Mouse (Mus musculus) liver, adult 2 months (tissue): Measurements from ENCODE around the gene Mycbp2. TPM values are rescaled to one million over a fixed set of nuclear protein-coding genes. Genes with fewer than 3 reads are reported as not detected.
A peak's percentile ranks its signal among the peaks of the same experiment; 100 is the strongest.

Source experiments
- DNase-seq: peaks from one replicate; pipeline ENCODE4 v3.0.0-alpha.2; 2011; ENCODE audit warnings: low read depth, low spot score; ENCODE audit errors: extremely low read depth
- H3K27ac ChIP-seq: fragments of 200-500 bp; replicated peaks from 2 replicates; pipeline ENCODE4 v1.5.1; 2012; ENCODE audit warnings: low read depth, mild to moderate bottlenecking, control low read depth, inconsistent platforms, low read length; ENCODE audit not compliant: insufficient read depth
- H3K27me3 ChIP-seq: fragments of 200-500 bp; 2 replicates; pipeline ENCODE4 v1.6.1; 2012; ENCODE audit warnings: mild to moderate bottlenecking, moderate library complexity, low read length, inconsistent platforms; ENCODE audit not compliant: control insufficient read depth, insufficient read depth
- H3K36me3 ChIP-seq: fragments of 200-500 bp; 2 replicates; pipeline ENCODE4 v1.6.1; 2012; ENCODE audit warnings: low read length, inconsistent platforms; ENCODE audit not compliant: control insufficient read depth, insufficient read depth
- H3K4me1 ChIP-seq: fragments of 200-500 bp; 2 replicates; pipeline ENCODE4 v1.6.1; 2011; ENCODE audit warnings: low read length; ENCODE audit not compliant: control insufficient read depth, insufficient read depth
- H3K4me3 ChIP-seq: fragments of 200-500 bp; 2 replicates; pipeline ENCODE4 v1.5.1; 2011; ENCODE audit warnings: low read depth, mild to moderate bottlenecking, control low read depth, low read length, moderate library complexity; ENCODE audit not compliant: insufficient read depth
- H3K79me2 ChIP-seq: fragments of 200-500 bp; 2 replicates; pipeline ENCODE4 v1.6.1; 2012; ENCODE audit warnings: inconsistent platforms, mild to moderate bottlenecking, low read length, moderate library complexity; ENCODE audit not compliant: control insufficient read depth, insufficient read depth
- H3K9ac ChIP-seq: fragments of 200-500 bp; 2 replicates; pipeline ENCODE4 v1.6.1; 2012; ENCODE audit warnings: low read depth, mild to moderate bottlenecking, control low read depth, inconsistent platforms, low read length
- CTCF ChIP-seq: fragments of 200-500 bp; IDR thresholded peaks from 2 replicates; pipeline ENCODE4 v1.5.1; 2011; ENCODE audit warnings: low read depth, low read length, control low read depth
- POLR2A ChIP-seq: fragments of 200-500 bp; IDR thresholded peaks from 2 replicates; pipeline ENCODE4 v1.6.1; 2011; ENCODE audit warnings: low read length, control low read depth; ENCODE audit not compliant: insufficient read depth; ENCODE audit errors: extremely low read depth
- WGBS: fragments of 180-500 bp; shearing (Covaris S2); methylation state at CpG from one replicate; pipeline ENCODE4 v1.1.7; 2018; 5-methylcytosine and 5-hydroxymethylcytosine counted together
- polyA plus RNA-seq: library from polyadenylated mRNA; depleted of rRNA; stranded (reverse); fragments of >200 nt; gene quantifications from 2 replicates; pipeline ENCODE4 v1.2.3, GENCODE M21; 2012
- total RNA-seq: library from RNA; depleted of rRNA; stranded (reverse); fragments of >200 nt; gene quantifications from 2 replicates; pipeline ENCODE4 v1.2.3, GENCODE M21; 2014

Gene Mycbp2
- total and polyA plus RNA-seq, 2 experiments = 5.2 to 14.0 TPM

- Histone ChIP-seq H3K27ac (no peak overlapping the region), H3K9ac (no peak overlapping the region), H3K4me1 (peaks cover 14% of the 10 kb centered on the region), H3K79me2 (no peaks in the 10 kb centered on the region), H3K36me3 (peaks cover 22% of the 10 kb centered on the region), H3K27me3 (no peaks in the 10 kb centered on the region), H3K4me3 (no peak overlapping the region)
- WGBS = 81% methylated on average over 9 of the region's 9 CpGs
- no peak for DNase-seq
- TF ChIP-seq POLR2A (no peak), CTCF (no peak)
Observed at GRCm38 (mm10) chr14:103079209-103079977, 267.2 kb downstream of the Mycbp2 start.

DNA sequence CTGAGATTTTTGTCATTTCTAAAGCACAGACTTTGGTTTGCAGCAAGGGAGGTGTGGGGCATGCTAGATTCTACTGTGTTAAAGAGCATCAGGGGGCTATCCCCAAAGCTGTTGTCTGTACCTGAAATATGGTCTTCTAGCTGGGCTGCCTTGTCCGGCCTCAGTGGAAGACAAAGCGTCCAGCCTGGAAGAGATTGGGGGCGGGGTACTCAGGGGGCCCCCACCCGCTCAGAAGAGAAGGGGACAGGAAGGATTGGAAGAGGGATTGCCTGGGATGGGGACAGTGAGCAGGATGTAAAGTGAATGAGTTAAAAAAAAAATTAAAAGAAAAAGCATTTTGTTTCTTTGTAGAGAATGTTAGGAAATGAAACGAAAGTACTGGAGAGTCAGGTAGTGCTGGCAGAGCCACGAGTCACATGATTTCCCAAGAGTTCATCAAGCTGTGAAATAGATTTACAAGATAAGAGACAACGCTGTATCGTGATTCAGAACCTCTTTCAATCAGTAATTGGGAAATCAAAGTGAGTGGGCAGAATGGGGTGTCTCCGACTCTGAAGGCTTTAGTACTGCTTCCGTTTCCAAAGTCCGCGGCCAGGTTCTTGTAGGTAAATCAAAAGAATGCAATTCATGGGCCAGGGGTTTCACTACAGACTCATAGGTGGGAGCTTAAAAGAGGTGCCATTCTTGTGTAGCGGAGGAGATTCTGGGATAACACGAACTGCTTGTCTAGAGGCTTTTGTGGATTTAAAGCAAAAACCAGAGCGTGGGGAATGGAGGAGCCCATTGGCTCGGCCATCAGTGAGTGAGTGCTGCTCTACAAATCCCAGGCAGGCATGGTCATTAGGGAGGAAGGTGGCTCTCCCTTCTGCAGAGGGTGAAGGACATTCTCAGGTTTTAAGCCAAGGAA lies 268.4 kb downstream of the Mycbp2 start:
- H3K36me3 ChIP-seq = peaks cover 28% of the 10 kb centered on the region

GRCm38 (mm10) chr14:103077272-103078005 lies 269.2 kb downstream of the Mycbp2 start:
- H3K36me3 ChIP-seq = peaks cover 25% of the 10 kb centered on the region
- no peaks in the 10 kb centered on the region for H3K79me2 ChIP-seq
- H3K27ac ChIP-seq = no peak overlapping the region
- H3K27me3 ChIP-seq = no peaks in the 10 kb centered on the region
- no peak overlapping the region for H3K9ac ChIP-seq
- peak; percentile 73 for DNase-seq
- H3K4me1 ChIP-seq = peaks cover 10% of the 10 kb centered on the region
- no peak for TF ChIP-seq POLR2A
- TF ChIP-seq CTCF = no peak
- H3K4me3 ChIP-seq = no peak overlapping the region
- WGBS = 76% methylated on average over 9 of the region's 9 CpGs

More for the DNA sequence above, 268.4 kb downstream of the Mycbp2 start:
- Histone ChIP-seq H3K79me2 (no peaks in the 10 kb centered on the region), H3K4me3 (no peak overlapping the region), H3K27me3 (no peaks in the 10 kb centered on the region), H3K4me1 (peaks cover 14% of the 10 kb centered on the region), H3K9ac (no peak overlapping the region; the same call in 1 of the 2 replicates), H3K27ac (peak overlapping the region; percentile 56)
- peak; percentile 89 for DNase-seq
- 50% methylated on average over 16 of the region's 16 CpGs for WGBS
- TF ChIP-seq POLR2A (no peak), CTCF (no peak)

- no peak for DNase-seq
- H3K27ac ChIP-seq = no peak overlapping the region
- H3K4me1 ChIP-seq = peaks cover 13% of the 10 kb centered on the region
- H3K4me3 ChIP-seq = no peak overlapping the region
- peaks cover 21% of the 10 kb centered on the region for H3K36me3 ChIP-seq
- H3K27me3 ChIP-seq = no peaks in the 10 kb centered on the region
- TF ChIP-seq CTCF (no peak), POLR2A (no peak)
- H3K9ac ChIP-seq = no peak overlapping the region
- peaks cover 2% of the 10 kb centered on the region; the same call in 1 of the 2 replicates for H3K79me2 ChIP-seq
- 90% methylated on average over 7 of the region's 7 CpGs for WGBS
Observed at GRCm38 (mm10) chr14:103075166-103075565, 271.4 kb downstream of the Mycbp2 start.

DNA sequence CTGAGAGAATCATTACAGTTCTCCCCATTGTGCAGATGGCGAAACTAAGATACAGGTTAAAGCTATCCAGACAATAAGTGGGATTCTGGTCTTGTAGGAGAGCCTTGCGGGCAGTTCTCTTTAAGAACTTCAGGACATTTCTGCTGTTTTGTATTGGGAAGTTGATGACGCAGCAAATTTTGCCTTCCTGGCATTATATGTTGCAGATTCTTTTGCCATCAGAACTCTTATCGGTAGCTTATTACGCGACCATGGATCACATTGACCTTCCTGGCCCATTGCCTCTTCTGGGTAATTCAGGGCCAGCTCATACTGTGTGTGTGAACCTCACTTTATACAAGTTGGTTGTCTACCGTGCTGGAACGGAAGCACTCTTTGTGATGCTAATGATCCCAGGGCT lies 272.8 kb downstream of the Mycbp2 start:
- H3K36me3 ChIP-seq = peaks cover 21% of the 10 kb centered on the region
- no peak overlapping the region for H3K9ac ChIP-seq
- H3K27me3 ChIP-seq = no peaks in the 10 kb centered on the region
- peaks cover 2% of the 10 kb centered on the region; the same call in 1 of the 2 replicates for H3K79me2 ChIP-seq
- 86% methylated on average over 8 of the region's 8 CpGs for WGBS
- DNase-seq = no peak
- peaks cover 16% of the 10 kb centered on the region for H3K4me1 ChIP-seq
- no peak overlapping the region for H3K4me3 ChIP-seq
- TF ChIP-seq POLR2A (no peak), CTCF (no peak)
- no peak overlapping the region for H3K27ac ChIP-seq
